Mouse (Mus musculus): ENCODE data around the gene Dhx37.

The Dhx37 gene

DNA sequence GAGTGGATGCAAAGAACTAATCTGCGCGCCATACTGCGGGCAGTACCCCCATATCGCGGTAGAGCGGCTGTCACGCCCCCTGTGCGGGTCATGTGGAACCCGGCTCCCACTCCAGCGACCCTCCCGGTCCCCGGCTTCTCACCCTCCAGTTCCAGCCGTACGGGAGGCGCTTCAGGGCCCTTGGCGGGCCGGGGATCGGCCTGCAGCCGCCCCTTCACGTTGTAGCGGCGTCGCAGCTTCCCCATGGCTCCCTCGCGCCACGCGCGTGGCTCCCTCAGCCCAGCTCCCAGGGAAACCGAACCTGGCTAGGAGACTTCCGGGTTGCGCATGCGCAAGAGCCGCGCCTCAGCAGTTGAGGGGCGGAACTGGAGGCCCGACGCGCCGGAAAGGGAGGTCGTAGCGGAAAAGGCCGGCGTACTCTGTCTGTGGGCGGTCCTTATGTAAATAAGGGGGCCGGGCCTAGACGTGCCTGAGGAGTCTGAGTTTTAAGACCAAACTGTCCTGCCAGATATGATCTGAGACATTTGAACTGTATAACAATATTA is at the start of gene Dhx37:
Dhx37 (minus strand) TSS at position 329 of the 545 bp plus-strand sequence.
- in situ Hi-C loops (cut with MboI; ENCODE audit: low pct_unique_long_range_greater_than_20kb in 1 of 2, low sequenced_read_pairs in 2 of 2, unreplicated experiment in 1 of 2) = no loop called here

DNA sequence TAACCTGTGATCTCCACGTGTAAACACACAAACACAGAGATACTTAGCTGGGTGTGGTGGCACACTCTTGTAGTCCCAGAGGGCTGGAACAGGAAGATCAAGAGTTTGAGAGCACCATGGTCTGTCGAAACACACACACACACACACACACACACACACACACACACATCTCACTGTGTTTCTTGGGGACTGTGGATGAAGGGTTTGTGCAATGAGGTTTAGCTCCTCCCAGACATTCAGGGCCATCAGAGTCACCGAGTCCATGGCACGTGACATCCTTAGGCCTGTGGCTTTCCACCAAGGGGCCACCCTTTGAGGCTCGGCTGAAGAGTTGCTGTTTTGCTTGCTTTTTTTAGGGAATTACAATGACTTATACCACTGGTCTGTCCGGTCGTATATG is 48.6 kb upstream of the Dhx37 start:
- in situ Hi-C loops (cut with MboI; ENCODE audit: low pct_unique_long_range_greater_than_20kb in 1 of 2, low sequenced_read_pairs in 2 of 2, unreplicated experiment in 1 of 2) = no loop called here

GRCm38 (mm10) chr5:125480434-125481231 is 46.7 kb upstream of the Dhx37 start:
- in situ Hi-C loops (cut with MboI; ENCODE audit: low pct_unique_long_range_greater_than_20kb in 1 of 2, low sequenced_read_pairs in 2 of 2, unreplicated experiment in 1 of 2) = no loop called here

DNA sequence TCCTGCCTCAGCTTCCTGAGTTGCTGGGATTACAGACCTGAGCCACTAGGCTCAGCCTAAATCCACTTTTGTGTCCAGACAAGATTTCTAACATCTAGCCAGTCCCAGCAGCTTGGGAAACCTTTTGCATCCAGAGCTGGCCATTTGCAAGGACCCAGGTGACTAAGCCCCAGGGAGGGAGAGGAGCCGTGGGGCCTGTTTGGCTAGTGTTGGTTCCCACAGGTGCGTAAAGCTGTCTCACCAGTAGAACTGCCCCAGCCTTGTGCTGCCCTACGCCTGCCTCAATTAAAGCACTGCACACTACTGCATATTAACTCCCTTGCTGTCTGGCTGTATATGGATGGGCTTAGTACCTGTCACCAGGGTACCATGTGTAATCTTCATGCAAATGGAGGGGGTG is 45.5 kb upstream of the Dhx37 start:
- in situ Hi-C loops (cut with MboI; ENCODE audit: low pct_unique_long_range_greater_than_20kb in 1 of 2, low sequenced_read_pairs in 2 of 2, unreplicated experiment in 1 of 2) = no loop called here

GRCm38 (mm10) chr5:125478037-125478436 is 44.1 kb upstream of the Dhx37 start:
- in situ Hi-C loops (cut with MboI; ENCODE audit: low pct_unique_long_range_greater_than_20kb in 1 of 2, low sequenced_read_pairs in 2 of 2, unreplicated experiment in 1 of 2) = no loop called here

DNA sequence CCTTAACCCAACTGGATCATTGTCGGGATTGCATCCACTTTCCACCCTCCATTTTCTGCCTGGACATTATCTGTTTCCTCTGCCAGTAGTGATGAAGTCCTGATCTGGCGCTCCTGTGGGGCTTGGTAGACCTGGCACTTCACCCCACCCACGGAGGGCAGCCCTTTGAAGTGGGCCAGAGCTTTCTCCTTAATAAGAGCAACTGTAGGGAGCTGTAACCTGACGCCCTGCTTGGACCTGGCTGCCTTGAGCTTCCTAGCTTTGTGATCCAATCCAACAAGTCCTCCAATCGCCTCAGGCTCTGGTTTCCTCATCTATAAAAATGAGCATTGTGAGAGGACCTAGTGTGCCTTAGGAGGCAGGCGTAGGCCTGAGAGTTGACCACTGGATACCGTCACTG is 43.6 kb upstream of the Dhx37 start:
- in situ Hi-C loops (cut with MboI; ENCODE audit: low pct_unique_long_range_greater_than_20kb in 1 of 2, low sequenced_read_pairs in 2 of 2, unreplicated experiment in 1 of 2) = no loop called here

- in situ Hi-C loops (cut with MboI; ENCODE audit: low pct_unique_long_range_greater_than_20kb in 1 of 2, low sequenced_read_pairs in 2 of 2, unreplicated experiment in 1 of 2) = no loop called here
Measured at GRCm38 (mm10) chr5:125476799-125477198, 42.9 kb upstream of the Dhx37 start.

GRCm38 (mm10) chr5:125476286-125476625 is 42.3 kb upstream of the Dhx37 start:
- in situ Hi-C loops (cut with MboI; ENCODE audit: low pct_unique_long_range_greater_than_20kb in 1 of 2, low sequenced_read_pairs in 2 of 2, unreplicated experiment in 1 of 2) = no loop called here

DNA sequence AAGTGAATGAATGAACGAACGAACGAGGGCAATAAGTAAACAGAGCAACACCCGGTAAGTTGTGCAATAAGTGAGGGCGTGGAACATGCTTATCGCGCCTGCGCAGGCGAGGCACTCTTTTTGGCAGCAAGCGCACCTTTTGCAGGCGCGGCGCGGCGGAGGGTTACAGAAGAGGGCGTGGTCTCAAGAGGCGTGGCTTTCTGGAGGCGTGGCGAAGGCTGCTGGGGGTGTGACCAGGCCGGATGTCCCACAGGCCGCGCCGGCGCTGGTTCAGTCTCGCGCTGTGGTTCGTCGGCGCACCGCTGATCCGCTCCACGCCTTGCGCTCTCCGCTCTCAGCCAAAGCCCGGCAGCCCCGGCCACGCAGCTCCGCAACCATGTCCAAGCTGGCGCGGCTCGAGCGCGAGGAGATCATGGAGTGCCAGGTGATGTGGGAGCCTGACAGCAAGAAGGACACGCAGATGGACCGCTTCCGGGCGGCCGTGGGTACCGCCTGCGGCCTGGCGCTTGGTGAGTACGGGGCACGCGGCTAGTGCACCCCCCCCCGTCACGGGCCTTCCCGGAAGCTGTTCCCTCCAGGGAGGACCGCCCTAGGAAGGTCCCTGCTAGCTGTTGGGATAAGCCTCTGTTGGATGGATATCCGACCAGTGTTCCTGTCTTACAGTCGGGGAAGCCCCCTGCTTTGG is 41.8 kb upstream of the Dhx37 start, which contains the start of gene Aacs:
Aacs (plus strand) TSS at position 214 of the 685 bp plus-strand sequence.
- in situ Hi-C loops (cut with MboI; ENCODE audit: low pct_unique_long_range_greater_than_20kb in 1 of 2, low sequenced_read_pairs in 2 of 2, unreplicated experiment in 1 of 2) = no loop called here

- in situ Hi-C loops (cut with MboI; ENCODE audit: low pct_unique_long_range_greater_than_20kb in 1 of 2, low sequenced_read_pairs in 2 of 2, unreplicated experiment in 1 of 2) = no loop called here
Measured at GRCm38 (mm10) chr5:125475030-125475429, 41.1 kb upstream of the Dhx37 start.

- in situ Hi-C loops (cut with MboI; ENCODE audit: low pct_unique_long_range_greater_than_20kb in 1 of 2, low sequenced_read_pairs in 2 of 2, unreplicated experiment in 1 of 2) = no loop called here
Measured at GRCm38 (mm10) chr5:125472796-125473475, 39.0 kb upstream of the Dhx37 start.

GRCm38 (mm10) chr5:125470713-125471112 is 36.8 kb upstream of the Dhx37 start:
- in situ Hi-C loops (cut with MboI; ENCODE audit: low pct_unique_long_range_greater_than_20kb in 1 of 2, low sequenced_read_pairs in 2 of 2, unreplicated experiment in 1 of 2) = no loop called here

DNA sequence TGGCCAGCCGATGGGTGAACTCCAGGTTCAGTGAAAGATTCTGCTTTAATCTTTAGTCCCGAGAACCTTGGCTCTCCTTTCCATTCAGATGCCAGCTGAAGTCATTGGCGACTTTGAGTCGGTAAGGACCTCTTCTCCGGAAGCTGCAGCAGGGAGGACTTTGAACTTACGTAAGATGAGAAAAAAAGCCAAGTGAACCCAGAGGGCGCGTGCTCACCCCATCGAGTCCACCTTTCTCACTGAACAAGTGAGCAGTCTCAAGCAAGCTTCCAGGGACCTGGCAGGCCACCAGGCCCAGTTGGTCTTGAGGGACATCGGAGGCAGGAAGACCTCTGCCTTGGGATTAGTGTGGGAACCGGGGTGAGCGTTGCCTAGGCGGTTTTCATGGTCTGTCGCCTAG is 33.3 kb upstream of the Dhx37 start:
- in situ Hi-C loops (cut with MboI; ENCODE audit: low pct_unique_long_range_greater_than_20kb in 1 of 2, low sequenced_read_pairs in 2 of 2, unreplicated experiment in 1 of 2) = no loop called here

- in situ Hi-C loops (cut with MboI; ENCODE audit: low pct_unique_long_range_greater_than_20kb in 1 of 2, low sequenced_read_pairs in 2 of 2, unreplicated experiment in 1 of 2) = no loop called here
Measured at GRCm38 (mm10) chr5:125466483-125466882, 32.6 kb upstream of the Dhx37 start.

DNA sequence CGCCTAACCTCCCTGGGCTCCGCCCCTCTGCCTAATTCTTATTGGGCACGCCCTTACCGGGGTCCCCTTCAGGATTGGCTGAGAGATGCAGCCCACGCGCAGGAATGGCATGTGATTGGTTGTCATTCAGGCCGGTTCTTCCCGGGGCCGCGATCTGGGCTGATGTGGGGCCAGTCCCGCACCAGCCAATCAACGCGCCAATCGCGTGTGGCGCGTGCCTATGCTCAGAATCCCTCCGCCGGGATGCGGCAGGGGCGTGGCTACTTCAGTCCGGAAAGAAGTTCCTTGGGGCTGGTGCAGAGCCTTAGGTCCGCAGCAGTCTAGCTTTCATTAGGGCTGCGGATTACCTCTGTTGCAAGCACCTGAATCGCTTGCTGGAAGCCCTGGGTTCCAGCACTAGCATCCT is 31.8 kb upstream of the Dhx37 start:
- in situ Hi-C loops (cut with MboI; ENCODE audit: low pct_unique_long_range_greater_than_20kb in 1 of 2, low sequenced_read_pairs in 2 of 2, unreplicated experiment in 1 of 2) = no loop called here

DNA sequence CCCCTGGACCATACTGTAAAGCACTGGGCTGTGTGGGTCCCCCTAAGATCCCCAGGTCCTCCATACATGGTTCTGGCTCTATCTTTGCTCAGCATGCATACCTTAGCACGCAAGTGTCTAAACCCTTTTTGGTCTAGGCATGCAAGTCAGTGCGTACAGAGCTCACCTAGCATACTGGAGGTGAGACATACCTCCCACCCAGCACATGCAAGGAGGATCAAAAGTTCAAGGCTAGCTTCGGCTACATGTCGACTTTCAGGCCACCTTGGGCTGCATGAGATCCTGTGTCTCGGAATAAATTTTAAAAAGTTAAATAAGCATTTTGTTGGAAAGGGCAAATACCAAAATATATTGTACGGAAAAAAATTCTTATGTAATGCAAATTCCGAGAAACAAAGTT is 31.3 kb upstream of the Dhx37 start:
- in situ Hi-C loops (cut with MboI; ENCODE audit: low pct_unique_long_range_greater_than_20kb in 1 of 2, low sequenced_read_pairs in 2 of 2, unreplicated experiment in 1 of 2) = no loop called here

GRCm38 (mm10) chr5:125461868-125462445 is 28.0 kb upstream of the Dhx37 start:
- in situ Hi-C loops (cut with MboI; ENCODE audit: low pct_unique_long_range_greater_than_20kb in 1 of 2, low sequenced_read_pairs in 2 of 2, unreplicated experiment in 1 of 2) = no loop called here

- in situ Hi-C loops (cut with MboI; ENCODE audit: low pct_unique_long_range_greater_than_20kb in 1 of 2, low sequenced_read_pairs in 2 of 2, unreplicated experiment in 1 of 2) = no loop called here
Measured at GRCm38 (mm10) chr5:125460574-125460973, 26.7 kb upstream of the Dhx37 start.

GRCm38 (mm10) chr5:125457538-125457937 is 23.6 kb upstream of the Dhx37 start:
- in situ Hi-C loops (cut with MboI; ENCODE audit: low pct_unique_long_range_greater_than_20kb in 1 of 2, low sequenced_read_pairs in 2 of 2, unreplicated experiment in 1 of 2) = no loop called here
